Mouse (Mus musculus) brain, adult 2 months (tissue): ENCODE measurements around the gene Wdr60.
"Not testable (repeated sequence)": the region's sequence is repeated elsewhere in the genome, so short reads cannot be mapped to it uniquely, and the experiment has no call there.

Source experiments
- DNase-seq: peaks from one replicate; pipeline ENCODE4 v3.0.0; 2011; ENCODE audit warnings: low read depth, low spot score

The Wdr60 gene

DNA sequence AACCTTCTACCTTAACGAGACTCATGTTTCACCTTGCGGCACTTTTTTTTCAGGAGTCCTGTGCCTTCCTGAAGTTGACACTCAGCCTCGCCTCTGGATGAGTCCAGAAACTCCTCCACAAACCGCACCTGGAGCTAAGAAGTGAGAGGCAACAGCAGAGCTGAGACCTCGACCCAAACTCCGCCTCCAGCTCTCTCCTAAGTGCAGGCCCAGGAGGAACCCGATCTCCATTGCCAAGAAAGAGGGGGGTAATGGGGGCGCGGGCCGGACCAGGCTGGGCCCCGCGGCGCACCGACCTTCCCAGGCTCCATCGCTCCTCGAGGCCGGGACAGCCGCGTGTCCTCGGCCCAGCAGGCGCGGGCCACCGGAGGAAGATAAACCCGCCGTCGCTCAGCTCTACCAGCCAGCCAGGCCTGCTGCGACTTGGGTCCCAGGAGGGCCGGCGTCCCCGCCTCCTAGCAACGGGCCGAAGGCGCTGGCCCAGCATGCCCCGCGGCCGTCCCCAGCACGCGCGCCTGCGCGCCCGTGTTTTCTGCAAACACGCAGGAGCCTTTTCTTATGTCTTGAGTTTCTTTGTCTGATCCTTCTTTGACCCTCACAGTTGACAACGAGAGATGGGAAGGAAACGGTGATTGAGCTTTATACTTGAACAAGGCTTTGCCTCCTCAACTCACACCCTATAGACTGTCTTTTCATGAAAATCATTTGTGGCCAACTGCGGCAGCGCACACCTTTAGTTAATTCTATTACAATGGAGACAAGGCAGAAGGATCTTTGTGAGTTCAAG lies at the start of gene Wdr60:
TSS of gene Wdr60 (minus strand) at position 468 of the 787 bp plus-strand sequence.
- DNase-seq, result peak; percentile 95

DNA sequence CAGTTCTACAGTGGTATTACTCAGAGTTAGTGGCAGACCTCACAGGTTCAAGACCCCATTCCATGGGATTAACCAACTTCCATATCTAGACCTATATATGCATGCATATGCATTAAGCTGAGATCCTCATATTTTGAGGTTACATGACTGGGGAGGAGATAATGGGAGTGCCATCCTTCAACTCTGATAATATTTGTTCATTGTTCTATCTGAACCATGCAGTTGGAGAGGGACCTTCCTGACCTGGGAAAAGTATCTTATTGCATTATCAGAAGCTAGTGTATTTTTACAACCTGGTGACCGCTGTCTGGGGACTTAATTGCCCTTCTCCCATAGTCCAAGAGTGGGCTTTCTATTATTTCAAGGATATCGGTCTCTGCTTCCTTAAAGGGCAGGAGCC lies 45.8 kb upstream of the Wdr60 start:
- no peak for DNase-seq

DNA sequence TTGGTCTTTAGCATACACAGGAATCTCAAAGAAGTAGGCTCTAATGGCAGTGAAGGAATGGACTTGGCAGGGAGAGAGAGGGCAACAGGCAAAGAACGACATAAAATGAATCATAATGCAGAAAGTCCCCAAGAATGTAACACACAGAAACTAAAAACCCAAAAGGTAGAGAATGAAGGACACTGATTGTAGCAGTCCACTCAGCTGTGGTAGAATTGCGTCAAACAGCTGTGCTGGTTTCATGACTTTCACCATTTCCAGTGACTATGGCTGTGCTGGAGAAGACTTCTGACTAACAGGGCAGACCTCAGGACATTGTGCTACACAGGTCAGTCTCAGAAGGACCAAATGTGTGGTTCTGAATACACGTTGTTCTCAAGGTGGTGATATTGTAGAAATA lies 45.0 kb upstream of the Wdr60 start:
- no peak for DNase-seq

DNA sequence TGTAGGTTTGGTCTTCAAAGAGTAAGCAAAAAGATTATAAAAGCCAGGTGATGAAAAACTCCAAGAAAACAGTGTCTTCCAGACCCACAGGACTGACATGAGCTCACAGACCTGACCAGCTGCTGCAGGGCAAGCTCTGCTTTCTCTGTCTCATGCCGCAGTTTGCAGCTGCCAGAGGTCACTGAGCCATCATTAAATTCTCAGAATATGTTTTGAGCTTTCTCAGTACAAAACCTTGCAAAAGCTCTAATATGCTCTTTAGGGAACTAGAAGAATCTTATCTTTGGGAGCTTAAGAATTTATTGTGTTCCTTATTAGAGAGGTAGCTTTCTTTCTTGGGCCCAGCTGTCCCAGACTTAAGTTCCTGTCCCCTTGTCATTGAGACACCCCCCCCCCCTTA lies 43.2 kb upstream of the Wdr60 start:
- DNase-seq, result no peak

DNA sequence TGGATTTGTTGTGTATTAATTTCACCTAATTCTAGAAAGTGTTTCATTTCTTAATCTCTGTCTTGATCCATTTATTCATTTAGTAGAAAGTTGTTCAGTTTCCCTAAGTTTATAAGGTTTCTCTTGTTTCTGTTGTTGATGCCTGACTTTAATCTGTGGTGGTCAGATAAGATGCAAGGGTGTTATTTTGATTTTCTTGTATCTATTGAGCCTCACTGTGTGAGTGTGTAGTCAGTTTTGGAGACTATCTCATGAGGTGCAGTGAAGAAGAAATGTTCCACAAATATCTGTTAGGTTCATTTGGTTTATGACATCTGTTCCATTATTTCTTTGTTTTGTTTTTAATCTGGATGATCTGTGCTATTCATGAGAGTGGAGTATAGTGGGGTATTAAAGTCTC lies 39.4 kb upstream of the Wdr60 start:
- no peak for DNase-seq

DNA sequence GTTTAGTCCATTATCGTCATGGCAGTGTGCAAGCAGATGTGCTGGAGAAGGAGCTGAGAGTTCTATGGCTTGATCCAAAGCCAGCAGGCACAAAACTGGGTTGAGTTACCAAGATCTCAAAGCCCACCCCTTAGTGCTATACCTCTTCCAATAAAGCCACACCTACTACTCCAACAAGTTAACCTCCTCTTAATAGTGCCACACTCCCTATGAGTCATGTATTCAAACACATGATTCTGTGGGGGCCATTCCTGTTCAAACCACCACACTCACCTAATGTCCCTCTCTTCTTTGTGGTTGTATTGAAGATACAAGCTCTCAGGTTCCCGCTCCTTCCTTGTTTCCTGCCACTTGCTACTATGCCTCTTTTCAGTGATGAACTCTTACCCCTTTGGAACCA lies 37.1 kb upstream of the Wdr60 start:
- no peak for DNase-seq

DNA sequence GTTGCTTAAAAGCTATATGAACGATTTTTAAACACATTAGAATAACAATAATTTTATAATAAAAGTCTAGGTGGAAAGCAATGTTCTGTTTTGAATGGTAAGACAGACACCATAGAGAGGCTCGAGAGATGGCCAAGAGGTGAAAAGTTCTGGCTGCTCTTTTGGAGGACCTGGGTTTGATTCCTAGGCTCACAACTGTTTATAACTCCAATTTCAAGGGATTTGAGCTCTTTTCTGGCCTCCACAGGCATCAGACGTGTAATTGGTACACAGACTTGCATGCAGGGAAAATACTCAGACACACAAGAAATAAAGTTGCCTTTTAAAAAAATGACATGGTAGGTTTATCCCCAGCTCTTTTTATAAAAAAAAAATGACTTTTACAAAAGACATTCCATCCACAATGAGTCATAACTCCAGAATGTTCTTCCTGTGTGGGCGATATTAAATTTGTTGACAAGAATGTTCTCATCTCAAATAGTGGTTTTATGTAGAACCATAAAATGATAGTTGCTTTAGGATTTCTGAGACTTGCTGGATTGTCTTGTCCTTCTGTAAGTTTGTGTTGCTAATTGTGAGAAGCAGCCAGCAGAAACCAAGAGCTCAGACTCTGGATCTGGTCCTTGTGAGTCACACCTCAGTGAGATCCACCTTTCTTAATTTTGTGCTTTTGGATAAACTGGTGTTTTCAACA lies 30.9 kb upstream of the Wdr60 start:
- DNase-seq, result peak; percentile 79

DNA sequence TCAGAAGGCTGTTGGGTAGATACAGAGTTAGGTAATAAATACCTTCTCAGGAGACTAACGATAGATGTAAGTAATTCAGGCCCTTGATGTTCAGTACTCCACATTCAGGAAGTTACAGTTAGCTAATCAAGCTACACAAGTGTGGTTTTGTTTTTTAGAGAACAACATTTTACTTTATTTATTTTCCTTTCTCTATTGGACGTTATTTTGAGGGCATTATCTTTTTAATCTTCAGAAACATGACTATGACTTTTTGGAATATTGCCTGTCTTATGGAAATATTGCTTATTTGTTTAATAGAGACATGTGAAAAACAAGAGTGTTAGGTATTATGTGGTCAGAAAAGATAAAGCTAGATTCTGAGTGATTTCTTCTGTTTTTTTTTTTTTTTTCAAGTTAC lies 30.4 kb upstream of the Wdr60 start:
- no peak for DNase-seq

DNA sequence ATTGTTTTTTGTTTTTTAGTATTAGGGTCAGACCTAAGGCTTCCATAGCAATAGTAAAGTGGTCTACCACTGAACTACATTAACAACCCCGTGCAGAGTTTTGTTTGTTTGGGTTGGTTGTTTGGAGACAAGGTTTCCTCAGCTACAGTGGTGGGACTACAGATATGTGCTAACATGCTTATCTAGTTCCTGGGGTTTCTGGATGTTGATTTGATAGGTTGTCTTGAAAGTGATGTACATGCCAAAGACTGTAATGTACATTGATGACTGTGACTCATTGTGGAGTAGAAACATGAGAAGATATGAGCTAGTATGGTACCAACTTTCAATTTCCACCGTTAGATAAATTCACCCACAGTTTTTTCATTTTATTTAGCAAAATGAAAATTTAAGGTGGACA lies 20.7 kb upstream of the Wdr60 start:
- no peak for DNase-seq

DNA sequence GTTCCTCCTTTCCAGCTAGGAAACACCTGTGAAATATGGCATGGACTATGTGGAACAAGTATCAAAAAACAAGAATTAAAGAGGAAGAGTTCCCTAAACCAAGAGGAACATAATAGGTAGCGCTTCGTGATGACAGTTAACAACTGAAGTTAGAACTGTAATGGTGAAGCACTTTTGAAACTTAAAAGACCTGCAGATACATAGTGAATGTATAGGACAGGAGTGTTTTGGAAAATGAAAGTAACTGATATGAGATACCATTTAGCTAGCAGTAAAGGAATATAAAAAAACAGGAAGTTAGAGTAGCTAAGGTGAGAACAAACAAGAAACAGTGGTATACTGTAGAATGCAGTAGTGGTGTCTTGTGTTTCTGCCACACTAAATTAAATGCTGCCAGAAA lies 20.0 kb upstream of the Wdr60 start:
- DNase-seq, result no peak

DNA sequence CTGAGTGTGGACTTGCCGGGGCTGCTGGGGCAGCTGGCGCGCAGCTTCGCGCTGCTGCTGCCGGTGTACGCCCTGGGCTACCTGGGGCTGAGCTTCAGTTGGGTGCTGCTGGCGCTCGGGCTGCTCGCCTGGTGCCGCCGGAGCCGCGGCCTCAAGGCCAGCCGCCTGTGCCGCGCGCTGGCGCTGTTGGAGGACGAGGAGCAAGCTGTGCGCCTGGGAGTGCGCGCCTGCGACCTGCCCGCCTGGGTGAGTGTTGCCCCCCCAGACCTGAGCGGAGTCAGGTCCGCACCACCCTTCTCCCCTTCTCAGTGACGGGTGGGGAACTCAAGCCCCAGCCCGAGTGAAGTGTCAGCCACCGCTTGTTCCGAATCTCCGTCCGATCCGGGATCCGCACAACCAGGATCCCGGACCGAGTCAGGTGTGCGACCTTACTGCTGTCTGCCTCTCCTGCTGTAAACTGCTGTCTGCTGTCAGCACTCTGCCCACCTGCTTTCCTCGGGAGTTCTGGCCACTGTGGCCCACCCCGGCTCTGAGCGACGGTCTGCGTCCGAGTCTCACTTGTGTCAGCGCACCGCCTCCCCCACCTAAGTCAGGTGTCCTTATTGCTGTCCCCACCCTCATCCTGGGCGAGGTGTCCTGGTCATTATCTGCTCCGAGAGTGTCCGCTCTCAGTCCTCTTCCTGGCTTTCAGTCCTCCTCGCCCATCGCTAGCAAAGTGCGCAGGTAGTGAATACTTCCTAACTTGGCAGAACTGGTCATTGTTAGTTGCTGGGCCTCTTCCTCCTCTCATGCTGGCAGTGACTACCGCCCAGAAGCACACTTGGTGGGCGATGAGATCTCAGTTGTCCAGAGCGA lies 18.8 kb upstream of the Wdr60 start:
- DNase-seq, result peak; percentile 66

DNA sequence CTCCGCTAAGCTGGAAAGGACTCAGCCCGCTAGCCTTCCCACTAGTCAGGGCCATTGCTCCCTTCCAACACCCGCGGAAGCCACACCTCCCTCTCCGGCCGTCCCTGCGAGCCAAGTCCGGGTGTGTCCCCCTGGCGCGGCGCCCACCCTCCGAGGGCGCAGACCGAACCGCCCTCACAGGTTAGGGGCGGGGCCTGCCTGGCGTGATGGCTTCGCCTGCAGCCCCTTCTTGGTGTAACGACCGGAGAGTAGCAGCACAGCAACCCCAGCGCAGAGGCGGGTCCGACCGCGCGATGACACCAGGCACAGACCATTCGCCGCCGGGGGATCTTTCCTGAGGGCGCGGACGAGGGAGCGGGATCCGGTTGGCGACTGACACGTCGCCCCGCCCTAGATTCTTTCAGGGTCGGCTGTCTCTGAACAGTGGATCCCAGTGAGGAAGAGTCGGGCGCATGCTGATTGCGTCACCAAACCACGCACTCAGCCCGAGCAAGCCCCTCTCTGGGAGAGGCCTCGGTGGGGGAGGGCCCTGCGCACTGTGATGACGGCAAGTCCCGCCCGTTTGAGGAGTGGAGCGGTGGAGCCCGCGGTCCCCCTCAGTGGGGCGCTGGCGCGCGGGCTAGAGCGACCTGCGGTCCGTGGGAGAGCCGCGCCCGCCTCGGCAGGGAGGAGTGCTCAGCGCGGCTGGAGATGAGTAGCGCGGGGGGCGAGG lies 18.0 kb upstream of the Wdr60 start, which contains the start of gene Esyt2:
TSS of gene Esyt2 (plus strand) at position 544 of the 712 bp plus-strand sequence.
- peak; percentile 100 for DNase-seq

DNA sequence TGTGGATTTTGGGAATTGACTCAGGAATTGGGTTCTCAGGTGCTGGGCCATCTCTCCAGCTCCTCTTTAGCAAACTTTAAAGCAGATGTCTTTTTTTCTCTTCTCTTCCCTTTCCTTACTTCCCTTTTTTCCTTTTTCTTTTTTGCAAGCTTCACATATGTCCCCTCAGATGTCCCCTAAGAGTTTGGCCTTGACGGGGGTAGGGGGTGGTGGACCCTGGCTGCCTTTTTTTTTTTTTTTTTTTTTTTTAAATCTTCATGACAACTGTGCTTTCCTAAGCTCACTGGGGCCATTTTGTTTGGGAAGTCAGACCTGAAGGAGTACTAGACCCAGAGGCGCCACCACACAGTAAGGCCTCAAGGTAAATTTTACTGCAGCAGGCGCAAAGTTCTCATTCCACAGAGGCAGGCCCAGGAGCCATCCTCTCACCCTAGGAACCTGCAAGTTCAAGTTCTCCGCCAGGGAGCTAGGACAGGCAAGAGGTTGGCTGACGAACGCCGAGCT lies 17.4 kb upstream of the Wdr60 start:
- DNase-seq, result no peak

DNA sequence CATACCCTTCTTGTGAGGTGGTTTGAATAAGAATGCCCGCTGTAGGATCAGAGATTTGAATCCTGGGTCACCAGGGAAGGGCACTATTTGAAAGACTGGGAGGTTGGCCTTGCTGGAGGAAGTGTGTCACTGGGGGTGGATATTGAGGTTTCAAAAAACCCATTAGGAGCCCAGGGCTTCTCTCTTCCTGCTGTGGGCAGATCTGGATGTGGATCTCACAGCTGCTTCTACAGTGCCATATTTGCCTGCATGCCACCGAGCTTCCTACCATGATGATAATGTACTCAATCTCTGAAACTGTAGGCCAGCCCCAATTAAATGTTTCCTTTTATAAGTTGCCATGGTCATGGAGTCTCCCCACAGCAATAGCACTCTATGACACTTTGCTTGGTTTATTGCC lies 16.4 kb upstream of the Wdr60 start:
- DNase-seq, result no peak

DNA sequence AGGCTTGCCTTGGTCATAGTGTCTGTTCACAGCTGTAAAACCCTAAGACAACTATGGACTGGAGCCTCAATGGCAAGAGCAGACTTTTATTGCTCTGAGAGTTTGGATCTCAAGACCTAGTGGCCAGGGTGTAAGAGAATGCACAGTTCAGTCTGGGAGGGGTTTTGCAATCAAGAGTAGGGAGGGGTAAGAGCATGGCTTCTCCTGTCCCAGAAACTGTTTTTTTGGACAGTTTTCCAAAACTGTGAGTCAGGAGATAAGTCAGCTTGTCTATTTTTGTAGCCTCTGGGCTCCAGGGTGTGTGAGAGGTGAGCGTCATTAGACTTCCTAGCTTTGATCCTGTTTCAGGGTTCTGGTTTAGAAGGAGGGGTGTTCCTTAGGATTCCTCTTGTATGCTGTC lies 15.7 kb upstream of the Wdr60 start:
- DNase-seq, result peak; percentile 22

DNA sequence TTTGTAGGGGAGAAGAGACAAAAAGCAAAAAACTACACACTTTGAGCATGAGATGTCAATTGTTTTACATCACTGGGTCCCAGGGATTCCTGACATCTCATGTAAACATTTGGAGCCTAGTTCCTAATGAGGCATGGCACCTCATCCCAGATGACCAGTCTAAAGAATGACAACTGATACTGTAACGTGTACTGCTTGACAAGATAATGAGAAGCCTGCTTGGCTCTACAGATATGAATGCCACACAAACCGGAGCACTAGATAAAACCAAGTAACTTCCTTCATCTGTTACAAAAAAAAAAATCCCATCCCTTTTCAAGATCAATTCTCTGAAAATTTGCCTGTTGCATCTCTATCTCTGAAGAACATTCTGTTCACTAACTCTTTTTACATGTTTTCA lies 14.1 kb upstream of the Wdr60 start:
- no peak for DNase-seq

DNA sequence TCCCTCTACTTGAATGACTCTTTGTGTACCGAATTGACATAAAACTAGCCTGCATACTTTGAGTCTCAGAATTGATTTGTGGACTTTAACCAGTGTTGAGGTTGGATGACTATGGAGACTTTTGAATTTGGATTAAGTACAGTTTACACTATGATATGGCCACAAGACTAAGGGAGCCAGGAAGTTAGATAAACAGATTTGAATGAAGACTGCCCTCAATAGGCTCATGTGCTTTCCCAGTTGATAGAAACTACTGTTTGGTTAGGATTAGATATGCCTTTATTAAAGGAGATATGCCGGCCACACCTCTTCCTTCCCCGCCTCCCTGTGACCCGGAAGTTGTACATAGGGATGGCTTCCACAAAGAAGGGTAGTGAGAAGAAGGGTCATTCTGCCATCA lies 12.8 kb upstream of the Wdr60 start:
- DNase-seq, result no peak

DNA sequence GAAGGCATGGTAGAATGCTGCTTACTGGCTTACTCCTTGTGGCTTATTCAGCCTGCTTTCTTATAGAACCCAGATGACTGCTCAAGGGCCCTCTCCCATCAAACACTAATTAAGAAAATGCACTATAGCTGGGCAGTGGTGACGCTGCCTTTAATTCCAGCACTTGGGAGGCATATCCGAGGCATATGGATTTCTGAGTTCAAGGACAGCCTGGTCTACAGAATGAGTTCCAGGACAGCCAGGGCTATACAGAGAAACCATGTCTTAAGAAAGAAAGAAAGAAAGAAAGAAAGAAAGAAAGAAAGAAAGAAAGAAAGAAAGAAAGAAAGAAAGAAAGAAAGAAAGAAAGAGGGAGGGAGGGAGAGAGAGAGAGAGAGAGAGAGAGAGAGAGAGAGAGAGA lies 12.3 kb upstream of the Wdr60 start, which contains the start of gene Gm11027:
TSS of gene Gm11027 (plus strand) at position 301 of the 400 bp plus-strand sequence.
- DNase-seq, result not testable (repeated sequence)

DNA sequence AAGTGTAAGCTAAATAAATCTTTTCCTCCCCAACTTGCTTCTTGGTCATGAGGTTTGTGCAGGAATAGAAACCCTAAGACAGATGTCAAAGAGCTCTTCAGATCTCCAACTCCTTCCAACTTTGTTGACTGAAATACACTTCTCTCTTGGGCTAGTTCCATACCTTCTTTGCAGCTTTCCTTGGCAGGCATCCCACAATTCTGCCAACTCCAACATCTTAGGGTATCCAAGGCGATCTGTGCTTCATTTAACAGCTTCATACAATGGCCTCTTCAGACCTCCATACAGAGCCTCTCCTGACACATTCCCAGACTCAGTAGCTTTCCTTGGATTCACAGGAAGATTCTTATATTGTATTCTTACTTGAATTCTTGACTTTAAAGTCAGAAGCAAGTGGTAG lies 10.9 kb upstream of the Wdr60 start:
- DNase-seq, result peak; percentile 19

DNA sequence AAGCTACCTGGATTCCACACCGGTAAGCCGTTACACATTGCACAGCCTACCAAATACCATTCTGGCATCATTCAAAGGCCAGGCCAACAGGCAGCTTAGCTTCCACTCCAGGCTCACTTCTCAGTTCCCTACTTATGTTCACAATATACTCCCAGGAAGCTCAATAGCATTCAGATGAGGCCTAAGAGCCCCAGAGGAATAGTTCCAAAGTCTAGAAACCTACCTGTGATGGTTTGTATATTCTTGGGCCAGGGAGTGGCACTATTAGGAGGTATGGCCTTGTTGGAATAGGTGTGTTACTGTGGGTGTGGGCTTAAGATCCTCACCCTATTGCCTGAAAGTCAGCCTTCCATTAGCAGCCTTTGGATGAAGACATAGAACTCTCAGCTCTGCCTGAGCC lies 8.2 kb upstream of the Wdr60 start:
- no peak for DNase-seq

DNA sequence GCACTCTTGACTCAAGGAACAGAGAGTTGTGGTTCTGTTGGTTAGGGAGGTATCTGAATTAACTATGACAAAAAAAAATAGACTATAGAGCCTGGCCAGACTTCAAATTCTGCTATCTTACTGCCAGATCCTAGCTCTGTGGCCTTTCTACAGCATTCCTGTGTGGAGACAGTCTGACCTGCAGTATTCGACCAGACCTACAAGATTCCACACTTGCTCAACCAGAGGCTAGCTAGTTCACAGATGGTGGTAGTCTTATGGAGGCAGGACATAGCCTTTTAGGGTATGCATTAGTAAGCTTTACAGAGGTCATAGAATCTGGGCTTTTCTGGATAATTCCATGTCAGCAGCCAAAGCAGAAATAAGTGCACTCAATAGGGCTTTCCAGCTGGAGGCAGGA lies 7.7 kb upstream of the Wdr60 start:
- DNase-seq, result no peak
